Mouse (Mus musculus): Measurements from ENCODE around the gene Ggt1.

DNA sequence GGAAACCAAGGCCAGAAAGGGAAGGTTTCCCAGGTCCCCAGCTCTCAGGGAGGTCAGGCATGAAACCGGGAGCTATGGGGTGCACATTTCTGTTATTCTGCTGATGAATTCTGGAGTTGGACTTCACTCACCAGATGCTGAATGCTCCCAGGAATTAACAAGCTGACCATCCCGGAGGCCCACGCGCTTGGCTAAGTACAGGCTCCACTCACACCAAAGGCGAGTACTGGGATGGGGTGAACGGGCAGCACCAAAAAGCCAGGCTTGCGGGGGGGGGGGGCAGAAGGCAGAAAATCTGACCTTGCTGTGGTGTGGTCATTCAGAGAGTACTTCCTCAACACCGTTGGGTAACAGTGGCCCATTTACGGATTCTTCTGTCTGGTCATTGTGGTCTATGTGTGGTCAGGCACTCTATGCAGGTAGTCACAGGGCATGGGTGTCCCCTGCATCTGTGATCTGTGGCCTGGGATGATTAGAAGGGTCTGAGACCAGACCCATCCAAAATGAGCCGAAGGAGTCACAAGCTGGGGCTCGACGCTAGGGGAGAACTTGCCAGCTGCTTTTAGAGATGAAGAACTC, 3.4 kb downstream of the Ggt1 start:
- TF ChIP-seq E2F4 (IDR thresholded peaks at IDR 0.05; ENCODE audit: insufficient read depth) = no peak
- no peak for TF ChIP-seq POLR2A (IDR thresholded peaks at IDR 0.05; ENCODE audit: insufficient read length, low read depth)
- no peak for TF ChIP-seq TCF12 (IDR thresholded peaks at IDR 0.05; ENCODE audit: insufficient read depth, poor library complexity, severe bottlenecking)
- no peak for TF ChIP-seq MYOG (IDR thresholded peaks at IDR 0.05; ENCODE audit: control insufficient read depth in 1 of 3, insufficient read depth in 1 of 3, insufficient read length in 2 of 3, low read depth in 2 of 3)
- no peak for TF ChIP-seq USF1 (IDR thresholded peaks at IDR 0.05; ENCODE audit: low read depth)
- no peak for TF ChIP-seq POLR2AphosphoS2 (IDR thresholded peaks at IDR 0.05; ENCODE audit: insufficient read length, low read depth)
- TF ChIP-seq SRF (IDR thresholded peaks at IDR 0.05; ENCODE audit: control insufficient read depth, insufficient read length, low read depth) = no peak
